Mouse (Mus musculus) gastrocnemius, postnatal 36 days (tissue): Measurements from ENCODE around the gene Adamtsl2. TPM values are rescaled to one million over a fixed set of nuclear protein-coding genes. Genes with fewer than 3 reads are reported as not detected.

Source experiments
- DNase-seq, 2 experiments: peaks; one replicate each; pipeline ENCODE4 v3.0.0; 2022
- intact Hi-C: fragments of 180-260 bp; cut with DNase I; formaldehyde crosslinking; loops from one replicate; pipeline ENCODE4 v1.15.1; 2025
- total RNA-seq, 2 experiments: library from RNA; stranded (reverse); gene quantifications; 2 replicates each; pipeline ENCODE4 v1.2.3; 2021

Adamtsl2 gene
- total RNA-seq, 2 experiments from 2014 or later = 7.7 to 10.4 TPM

- intact Hi-C loops = no loop called here
- DNase-seq = no peak
Measured at GRCm38 (mm10) chr2:27106816-27107215, 27.6 kb downstream of the Adamtsl2 start.

GRCm38 (mm10) chr2:27108144-27108543 lies 29.0 kb downstream of the Adamtsl2 start:
- DNase-seq = no peak
- intact Hi-C loops = no loop called here

- intact Hi-C loops = no loop called here
- no peak for DNase-seq
Measured at GRCm38 (mm10) chr2:27109052-27109451, 29.9 kb downstream of the Adamtsl2 start.

- no peak for DNase-seq
- intact Hi-C loops = no loop called here
Measured at GRCm38 (mm10) chr2:27112585-27112984, 33.4 kb downstream of the Adamtsl2 start.

GRCm38 (mm10) chr2:27114169-27114568 lies 35.0 kb downstream of the Adamtsl2 start:
- DNase-seq = no peak
- intact Hi-C loops = no loop called here

- no peak for DNase-seq
- intact Hi-C loops = no loop called here
Measured at GRCm38 (mm10) chr2:27118452-27118851, 39.3 kb downstream of the Adamtsl2 start.

GRCm38 (mm10) chr2:27119766-27120165 lies 40.6 kb downstream of the Adamtsl2 start:
- no peak for DNase-seq
- intact Hi-C loops = loop anchor here (5.0 kb wide), 1 partner anchor 77 kb away; no protein-coding TSS in a partner anchor

- intact Hi-C loops = loop anchor here (5.0 kb wide), 1 partner anchor 78 kb away; no protein-coding TSS in a partner anchor
- DNase-seq = peak; percentile 53 to 67
Measured at GRCm38 (mm10) chr2:27120241-27120641, 41.1 kb downstream of the Adamtsl2 start.

GRCm38 (mm10) chr2:27121626-27122355 lies 42.6 kb downstream of the Adamtsl2 start:
- intact Hi-C loops = loop anchor here (5.0 kb wide), 1 partner anchor 79 kb away; no protein-coding TSS in a partner anchor

GRCm38 (mm10) chr2:27122578-27122977 lies 43.4 kb downstream of the Adamtsl2 start:
- no peak for DNase-seq
- intact Hi-C loops = loop anchor here (5.0 kb wide), 1 partner anchor 80 kb away; no protein-coding TSS in a partner anchor

More at GRCm38 (mm10) chr2:27121626-27122355, 42.6 kb downstream of the Adamtsl2 start:
- DNase-seq = no peak

GRCm38 (mm10) chr2:27123121-27123520 lies 43.9 kb downstream of the Adamtsl2 start:
- DNase-seq = no peak
- intact Hi-C loops = loop anchor here (5.0 kb wide), 1 partner anchor 81 kb away; no protein-coding TSS in a partner anchor

- intact Hi-C loops = loop anchor here (1.0 kb wide), 1 partner anchor 109 kb away; no protein-coding TSS in a partner anchor
- DNase-seq = peak in 1 of 2 experiments; percentile 40
Measured at GRCm38 (mm10) chr2:27125979-27126378, 46.8 kb downstream of the Adamtsl2 start.

- intact Hi-C loops = loop anchor here (1.0 kb wide), 1 partner anchor 109 kb away; no protein-coding TSS in a partner anchor
- no peak for DNase-seq
Measured at GRCm38 (mm10) chr2:27126496-27126895, 47.3 kb downstream of the Adamtsl2 start.

GRCm38 (mm10) chr2:27128990-27129389 lies 49.8 kb downstream of the Adamtsl2 start:
- intact Hi-C loops = no loop called here
- DNase-seq = no peak

GRCm38 (mm10) chr2:27135935-27136334 lies 56.8 kb downstream of the Adamtsl2 start:
- no peak for DNase-seq
- intact Hi-C loops = no loop called here

GRCm38 (mm10) chr2:27136336-27136735 lies 57.2 kb downstream of the Adamtsl2 start:
- intact Hi-C loops = no loop called here

GRCm38 (mm10) chr2:27136789-27137188 lies 57.6 kb downstream of the Adamtsl2 start:
- DNase-seq = no peak
- intact Hi-C loops = no loop called here

More at GRCm38 (mm10) chr2:27136336-27136735, 57.2 kb downstream of the Adamtsl2 start:
- no peak for DNase-seq

- DNase-seq = no peak
- intact Hi-C loops = no loop called here
Measured at GRCm38 (mm10) chr2:27138356-27138755, 59.2 kb downstream of the Adamtsl2 start.

GRCm38 (mm10) chr2:27141950-27142693 lies 62.9 kb downstream of the Adamtsl2 start, which contains the start of gene Fam163b:
TSS of gene Fam163b (minus strand) at chr2:27142491.
- intact Hi-C loops = no loop called here
- no peak for DNase-seq

- intact Hi-C loops = no loop called here
- no peak for DNase-seq
Measured at GRCm38 (mm10) chr2:27144957-27145356, 65.8 kb downstream of the Adamtsl2 start.

- intact Hi-C loops = no loop called here
- DNase-seq = no peak
Measured at GRCm38 (mm10) chr2:27146840-27147239, 67.7 kb downstream of the Adamtsl2 start.
